Mouse (Mus musculus) cortical plate, adult 2 months (tissue): ENCODE data around the gene Gm45717.

Experiments used
- CTCF ChIP-seq: fragments of 200-500 bp; IDR thresholded peaks from 2 replicates; pipeline ENCODE4 v1.5.1; 2011; ENCODE audit warnings: mild to moderate bottlenecking, control low read depth, low read length; ENCODE audit not compliant: insufficient read depth; ENCODE audit errors: extremely low read depth
- POLR2A ChIP-seq: fragments of 200-500 bp; IDR thresholded peaks from 2 replicates; pipeline ENCODE4 v1.6.1; 2011; ENCODE audit warnings: mild to moderate bottlenecking, low read length, control low read depth; ENCODE audit not compliant: insufficient read depth; ENCODE audit errors: extremely low read depth

DNA sequence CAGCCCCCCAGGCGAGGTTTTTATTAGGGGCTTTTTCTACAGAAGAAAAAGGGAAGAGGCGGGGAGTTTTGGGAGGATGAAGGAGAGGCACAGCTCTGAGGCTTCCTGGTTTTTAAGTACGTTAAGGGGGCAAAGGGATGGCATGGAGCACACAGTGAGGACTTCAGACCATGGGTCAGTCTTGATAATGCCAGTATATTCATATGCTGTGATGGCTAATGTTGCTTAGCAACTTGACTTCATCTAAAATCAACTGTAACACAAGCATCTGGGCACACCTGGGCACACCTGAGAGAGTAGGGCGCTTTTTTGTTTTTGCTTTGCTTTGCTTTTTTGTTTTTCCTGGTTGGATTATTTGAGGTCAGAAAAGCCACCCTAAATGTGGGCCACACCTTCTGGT lies 11.2 kb upstream of the Gm45717 start, which contains the start of gene Ifitm1:
- TF ChIP-seq CTCF, result no peak
- no peak for TF ChIP-seq POLR2A
